Mouse (Mus musculus) CD4-positive naive resting alpha-beta T cell, adult 76 days (primary cell): ENCODE results near the gene Ermard. TPM values are rescaled to one million over a fixed set of nuclear protein-coding genes. Genes with fewer than 3 reads are reported as not detected.

Experiments used
- total RNA-seq: library from RNA; stranded (reverse); gene quantifications from one replicate; pipeline ENCODE4 v1.2.4, GENCODE M21; 2023

Gene Ermard
- 111 TPM for total RNA-seq

DNA sequence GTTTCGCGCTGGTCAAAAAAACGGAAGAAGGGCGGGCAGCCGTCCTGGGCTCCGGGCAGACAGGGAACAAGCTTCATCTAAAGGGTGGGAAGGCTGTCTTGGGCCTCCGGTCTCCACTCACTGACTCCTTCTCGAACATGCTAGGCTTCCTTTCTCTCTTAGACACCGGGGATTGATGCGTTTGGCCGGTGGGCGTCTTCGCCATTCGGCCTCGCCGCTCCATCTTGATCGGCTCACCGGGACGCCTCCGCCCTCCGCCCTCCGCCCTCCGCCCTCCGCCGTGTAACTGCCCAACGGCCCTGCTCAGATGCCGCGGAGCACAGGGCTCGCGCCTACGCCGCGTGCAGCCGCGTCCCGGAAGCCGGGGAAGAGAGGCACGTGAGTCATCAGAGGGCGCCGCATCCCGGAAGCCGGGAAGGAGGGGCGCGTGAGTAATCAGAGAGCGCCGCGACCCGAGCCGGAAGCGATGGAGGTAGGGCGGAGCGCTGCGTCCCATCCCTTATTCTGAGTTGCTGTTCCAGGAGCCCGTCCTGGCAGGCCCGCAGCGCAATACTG lies at the start of gene Ermard, which contains the start of the genes Tcte3 and Gm3448:
Gene Ermard, plus strand, starts transcription at position 34 of the 555 bp plus-strand sequence.
Gene Tcte3, minus strand, starts transcription at position 314 of the 555 bp plus-strand sequence.
Gene Gm3448, minus strand, starts transcription at position 363 of the 555 bp plus-strand sequence.

DNA sequence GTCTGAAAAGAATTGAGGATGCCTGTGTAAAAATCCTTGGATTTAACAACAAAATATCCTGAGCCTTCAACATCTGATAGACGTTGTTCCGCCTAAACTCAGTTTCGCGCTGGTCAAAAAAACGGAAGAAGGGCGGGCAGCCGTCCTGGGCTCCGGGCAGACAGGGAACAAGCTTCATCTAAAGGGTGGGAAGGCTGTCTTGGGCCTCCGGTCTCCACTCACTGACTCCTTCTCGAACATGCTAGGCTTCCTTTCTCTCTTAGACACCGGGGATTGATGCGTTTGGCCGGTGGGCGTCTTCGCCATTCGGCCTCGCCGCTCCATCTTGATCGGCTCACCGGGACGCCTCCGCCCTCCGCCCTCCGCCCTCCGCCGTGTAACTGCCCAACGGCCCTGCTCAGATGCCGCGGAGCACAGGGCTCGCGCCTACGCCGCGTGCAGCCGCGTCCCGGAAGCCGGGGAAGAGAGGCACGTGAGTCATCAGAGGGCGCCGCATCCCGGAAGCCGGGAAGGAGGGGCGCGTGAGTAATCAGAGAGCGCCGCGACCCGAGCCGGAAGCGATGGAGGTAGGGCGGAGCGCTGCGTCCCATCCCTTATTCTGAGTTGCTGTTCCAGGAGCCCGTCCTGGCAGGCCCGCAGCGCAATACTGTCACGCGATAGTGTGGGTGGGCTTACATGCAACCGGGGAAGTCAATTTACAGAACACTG lies 31.1 kb upstream of the Ermard start, which contains the start of gene Gm3435:
Gene Gm3435, plus strand, starts transcription at position 471 of the 708 bp plus-strand sequence.

Other genes with a start within 250 kb of the Ermard start
- gene Wdr27, start 98.0 kb upstream of the Ermard start, total RNA-seq = not detected
- 18.6 TPM for gene 1600012H06Rik, start 98.0 kb upstream of the Ermard start, total RNA-seq
- gene Phf10, start 79.9 kb upstream of the Ermard start, total RNA-seq = 28.2 TPM
- gene 9030025P20Rik, start 62.7 kb upstream of the Ermard start, total RNA-seq = 15.2 TPM
- not detected for gene Gm3417, start 62.4 kb upstream of the Ermard start, total RNA-seq
- gene Gm3435, start 31.0 kb upstream of the Ermard start, total RNA-seq = 2.8 TPM
- gene Tcte3, start 280 bp downstream of the Ermard start, total RNA-seq = not detected
- gene Gm3448, start 329 bp downstream of the Ermard start, total RNA-seq = 7.9 TPM